Mouse (Mus musculus) left cerebral cortex, adult 2 months (tissue): ENCODE measurements at regions not wholly inside any gene's neighbourhood (a gene's known extent, or its start where the extent isn't known, plus 50 kb on each side); places are given as distances from the start of the nearest gene placed in this dataset.

Experiments
- DNase-seq, 2 experiments: peaks; one replicate each; pipeline ENCODE4 v3.0.0; 2021 to 2022; ENCODE audit warnings: low spot score in 2 of 2, mixed read lengths in 1 of 2; ENCODE audit errors: extremely low spot score in 1 of 2
- H3K27ac ChIP-seq: fragments of 200-600 bp; 2 replicates; pipeline ENCODE4 v1.8.1; 2022
- H3K4me3 ChIP-seq: fragments of 200-600 bp; 2 replicates; pipeline ENCODE4 v1.8.1; 2022
- CTCF ChIP-seq: fragments of 200-600 bp; IDR thresholded peaks from 2 replicates; pipeline ENCODE4 v1.8.1; 2022; ENCODE audit warnings: antibody characterized with exemption, mild to moderate bottlenecking, moderate library complexity
- intact Hi-C: fragments of 180-260 bp; cut with DNase I; formaldehyde crosslinking; loops from one replicate; pipeline ENCODE4 v1.15.1; 2025

- no peak for DNase-seq
- intact Hi-C loops, result no loop called here
- no peak overlapping the region for H3K27ac ChIP-seq
- TF ChIP-seq CTCF, result no peak
- H3K4me3 ChIP-seq, result no peak overlapping the region
These were observed 76.0 kb upstream of the 1700066M21Rik start for GRCm38 (mm10) chr1:57301260-57301979.

GRCm38 (mm10) chr1:57301980-57302331 lies 75.5 kb upstream of the 1700066M21Rik start:
- TF ChIP-seq CTCF, result no peak
- H3K4me3 ChIP-seq, result no peak overlapping the region
- no peak for DNase-seq
- no peak overlapping the region for H3K27ac ChIP-seq
- intact Hi-C loops, result no loop called here

GRCm38 (mm10) chr1:57304757-57305156 lies 72.7 kb upstream of the 1700066M21Rik start:
- H3K4me3 ChIP-seq, result no peak overlapping the region
- no peak for TF ChIP-seq CTCF
- H3K27ac ChIP-seq, result no peak overlapping the region
- intact Hi-C loops, result no loop called here
- DNase-seq, result no peak

- Histone ChIP-seq H3K4me3 (no peak overlapping the region), H3K27ac (no peak overlapping the region)
- no peak for DNase-seq
- intact Hi-C loops, result no loop called here
- TF ChIP-seq CTCF, result no peak
These were observed 54.9 kb upstream of the 1700066M21Rik start for GRCm38 (mm10) chr1:57322535-57322934.

GRCm38 (mm10) chr1:57323118-57323517 lies 54.3 kb upstream of the 1700066M21Rik start:
- no peak for DNase-seq
- TF ChIP-seq CTCF, result no peak
- intact Hi-C loops, result no loop called here
- H3K4me3 ChIP-seq, result no peak overlapping the region
- H3K27ac ChIP-seq, result no peak overlapping the region

- intact Hi-C loops, result loop anchor here (5.0 kb wide), 1 partner anchor 58 kb away; no protein-coding TSS in a partner anchor
- DNase-seq, result no peak
- no peak overlapping the region for H3K4me3 ChIP-seq
- TF ChIP-seq CTCF, result no peak
- no peak overlapping the region for H3K27ac ChIP-seq
These were observed 51.7 kb upstream of the 1700066M21Rik start for GRCm38 (mm10) chr1:57325585-57326165.
